Mouse (Mus musculus) lung, adult 18-20 months (tissue): ENCODE data around the gene Ahsa2.
A peak's percentile ranks its signal among the peaks of the same experiment; 100 is the strongest.
"Not testable (repeated sequence)": the region's sequence is repeated elsewhere in the genome, so short reads cannot be mapped to it uniquely, and the experiment has no call there.

Experiments used
- DNase-seq, 2 experiments: peaks; one replicate each; pipeline ENCODE4 v3.0.0; 2022; ENCODE audit warnings: mixed read lengths in 2 of 2

The Ahsa2 gene

DNA sequence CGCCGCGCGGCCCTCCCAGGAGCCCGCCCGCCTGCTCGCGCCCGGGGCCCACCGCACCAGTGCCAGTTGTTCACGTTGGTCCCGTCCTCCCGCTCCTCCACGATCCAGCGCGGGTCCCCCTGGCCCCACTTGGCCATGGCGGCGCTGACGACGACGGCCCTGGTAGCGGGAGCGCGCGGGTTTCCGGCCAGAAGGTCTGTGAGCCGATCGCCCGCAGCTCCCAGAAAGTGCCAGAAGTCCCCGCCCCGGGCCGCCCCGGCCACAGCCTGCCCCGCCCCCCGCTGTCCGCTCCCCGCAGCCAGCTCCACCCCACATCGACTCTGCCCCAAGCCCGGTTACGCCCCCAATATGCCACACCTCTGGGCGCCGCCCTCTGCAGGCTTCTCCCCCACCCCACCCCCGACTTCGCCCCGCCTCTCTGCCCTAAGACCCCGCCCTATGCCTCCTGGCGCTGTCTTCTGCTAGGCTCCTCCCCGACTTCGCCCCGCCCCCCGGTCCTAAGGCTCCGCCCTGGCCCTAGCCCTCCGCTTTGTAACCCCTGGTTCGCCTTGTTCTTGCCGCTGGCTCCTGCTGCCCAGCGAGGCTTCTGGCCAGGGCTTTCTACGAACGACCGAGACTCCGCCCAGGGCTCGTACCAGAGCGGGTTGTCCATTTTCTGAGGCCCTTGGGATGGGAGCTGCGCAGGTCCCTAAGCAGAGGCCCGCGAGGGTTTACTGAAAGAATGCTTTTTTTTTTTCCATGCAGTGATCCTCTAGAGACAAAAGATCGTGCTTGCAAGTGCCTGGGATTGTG is at the start of gene Ahsa2:
Ahsa2 (minus strand) TSS at position 313 of the 792 bp plus-strand sequence.
- peak; percentile 97 to 98 for DNase-seq

DNA sequence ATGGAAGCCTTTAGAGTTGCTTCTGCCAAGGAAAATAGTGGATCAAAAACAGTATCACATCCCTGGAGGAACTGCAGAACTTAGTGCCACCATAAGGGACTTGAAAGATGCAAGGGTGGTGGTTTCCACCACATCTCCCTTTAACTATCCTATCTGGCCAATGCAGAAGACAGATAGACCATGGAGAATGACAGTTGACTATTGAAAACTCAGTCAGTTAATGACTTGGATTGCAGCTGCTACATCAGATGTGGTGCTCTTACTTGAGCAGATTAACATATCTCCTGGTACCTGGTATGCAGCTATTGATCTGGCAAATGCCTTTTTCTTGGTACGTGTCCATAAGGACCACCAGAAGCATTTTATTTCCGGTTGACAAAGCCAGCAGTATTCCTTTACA is 39.6 kb upstream of the Ahsa2 start:
- DNase-seq: no peak

DNA sequence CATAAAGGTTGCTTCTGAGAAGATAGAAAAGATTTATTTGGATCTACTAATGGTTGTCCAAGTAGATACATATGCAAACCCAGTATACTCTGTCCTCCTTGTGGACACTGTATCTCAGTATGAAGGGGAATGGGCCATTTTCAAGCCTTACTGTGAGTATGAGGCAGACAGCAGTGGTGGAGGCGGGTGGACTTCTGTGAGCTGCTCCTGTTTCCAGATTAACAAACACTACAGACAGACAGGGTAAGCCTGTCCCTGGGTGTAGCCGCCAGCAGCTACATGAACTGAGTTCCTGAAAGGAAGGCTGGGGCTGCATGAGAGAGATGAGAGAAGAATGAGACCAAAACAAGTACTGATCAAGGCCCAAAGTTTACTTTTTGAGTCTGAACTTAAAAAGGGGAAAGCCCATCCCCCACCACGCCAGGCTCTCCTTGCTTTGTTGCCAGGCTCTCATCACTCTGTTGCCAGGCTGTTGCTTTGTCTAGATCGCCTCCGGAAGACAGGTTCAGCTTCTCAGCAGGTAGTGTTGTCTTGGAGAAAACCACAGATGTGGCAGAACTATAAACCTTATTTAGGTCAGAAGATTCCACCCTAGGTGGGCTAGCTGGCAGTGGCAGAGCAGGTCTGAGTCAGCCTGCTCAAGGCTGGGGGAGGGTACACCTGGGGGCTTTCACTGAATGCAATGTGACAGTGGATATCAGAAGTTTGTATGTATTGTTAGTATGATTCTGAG is 22.8 kb upstream of the Ahsa2 start, which contains the start of gene 1700093K21Rik:
1700093K21Rik (minus strand) TSS at position 683 of the 733 bp plus-strand sequence.
- DNase-seq: no peak

- DNase-seq: no peak
Measured at GRCm38 (mm10) chr11:23518981-23519380, 21.2 kb upstream of the Ahsa2 start.

DNA sequence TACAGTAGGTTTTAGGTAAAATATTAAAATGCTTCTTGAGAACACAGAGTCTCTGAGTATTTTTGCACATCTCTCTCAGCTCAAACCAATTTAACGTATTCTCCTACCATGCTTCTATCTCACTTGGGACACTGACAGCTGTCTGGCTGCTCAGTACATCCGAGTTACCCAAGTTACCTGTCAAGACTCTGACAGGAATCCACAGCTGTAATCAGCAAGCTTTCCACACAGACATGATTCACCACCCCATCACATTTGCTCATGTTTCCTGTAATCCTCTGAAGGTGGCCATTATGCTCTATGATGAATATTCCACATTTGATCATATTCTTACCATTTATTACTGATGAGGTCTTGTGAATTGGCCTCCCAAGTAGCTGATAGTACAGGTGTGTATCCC is 17.5 kb upstream of the Ahsa2 start:
- DNase-seq: no peak

DNA sequence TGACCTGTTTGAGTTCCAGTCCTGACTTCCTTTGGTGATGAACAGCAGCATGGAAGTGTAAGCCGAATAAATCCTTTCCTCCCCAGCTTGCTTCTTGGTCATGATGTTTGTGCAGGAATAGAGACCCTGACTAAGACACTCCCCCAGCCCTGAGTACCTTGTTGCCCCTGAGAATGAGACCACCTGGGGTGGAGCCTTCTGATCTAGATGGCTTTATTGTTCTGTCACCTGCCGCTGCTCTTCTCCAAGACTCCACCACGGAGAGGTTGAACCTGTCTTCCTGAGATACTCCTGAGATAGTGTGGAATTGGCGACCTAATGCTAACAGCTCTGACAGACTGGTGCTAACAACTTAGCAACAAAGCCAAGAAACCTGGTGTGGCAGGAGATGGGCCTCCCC is 17.0 kb upstream of the Ahsa2 start:
- not testable (repeated sequence) for DNase-seq

GRCm38 (mm10) chr11:23504801-23505200 is 7.0 kb upstream of the Ahsa2 start:
- DNase-seq: not testable (repeated sequence)

GRCm38 (mm10) chr11:23498609-23499008 is 779 bp upstream of the Ahsa2 start:
- DNase-seq: no peak

DNA sequence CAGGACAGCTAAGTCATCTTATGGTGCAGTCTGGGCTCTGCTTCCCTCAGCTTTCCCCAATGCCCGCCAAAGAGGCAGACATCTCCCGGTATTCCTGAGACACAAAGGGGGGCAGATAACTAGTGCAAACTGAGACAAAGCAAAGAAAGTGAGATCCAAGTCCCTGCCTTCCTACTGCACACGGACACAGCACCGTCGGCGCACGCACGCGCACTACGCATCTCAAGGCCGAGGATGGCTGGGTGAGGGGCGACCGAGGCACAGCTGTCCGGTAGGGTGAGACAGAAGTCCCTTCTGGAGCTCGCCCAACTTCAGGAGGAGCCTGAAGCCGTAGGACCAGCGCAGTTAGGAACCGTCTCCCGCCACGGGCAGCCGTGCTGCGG is 504 bp downstream of the Ahsa2 start:
- peak; percentile 63 to 68 for DNase-seq

- no peak for DNase-seq
Measured at GRCm38 (mm10) chr11:23496661-23497060, 1.2 kb downstream of the Ahsa2 start.

- no peak for DNase-seq
Measured at GRCm38 (mm10) chr11:23495231-23495630, 2.6 kb downstream of the Ahsa2 start.

- no peak for DNase-seq
Measured at GRCm38 (mm10) chr11:23492048-23492790, 5.6 kb downstream of the Ahsa2 start.

DNA sequence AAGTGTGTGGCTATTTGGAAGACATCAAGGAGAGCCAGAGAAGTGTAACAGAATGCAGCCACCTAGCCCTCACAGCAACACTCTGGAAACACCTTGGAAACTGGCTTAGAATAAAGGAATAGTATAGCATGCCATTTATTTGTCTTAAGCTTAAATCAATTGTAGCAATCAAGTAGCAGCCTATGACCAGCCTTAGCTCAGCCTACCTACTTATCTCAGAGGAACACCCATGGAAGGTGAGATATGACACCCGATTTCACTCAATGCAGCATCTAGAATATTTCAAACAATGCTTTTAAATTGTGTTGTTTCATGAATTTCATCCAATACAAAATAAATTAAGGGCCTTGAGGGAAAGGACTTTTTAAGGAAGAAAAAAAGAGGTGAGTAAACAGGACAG is 7.9 kb downstream of the Ahsa2 start:
- DNase-seq: no peak

GRCm38 (mm10) chr11:23465862-23466261 is 32.0 kb downstream of the Ahsa2 start:
- not testable (repeated sequence) for DNase-seq
